Mouse (Mus musculus): ENCODE results near the gene Fam205c.

DNA sequence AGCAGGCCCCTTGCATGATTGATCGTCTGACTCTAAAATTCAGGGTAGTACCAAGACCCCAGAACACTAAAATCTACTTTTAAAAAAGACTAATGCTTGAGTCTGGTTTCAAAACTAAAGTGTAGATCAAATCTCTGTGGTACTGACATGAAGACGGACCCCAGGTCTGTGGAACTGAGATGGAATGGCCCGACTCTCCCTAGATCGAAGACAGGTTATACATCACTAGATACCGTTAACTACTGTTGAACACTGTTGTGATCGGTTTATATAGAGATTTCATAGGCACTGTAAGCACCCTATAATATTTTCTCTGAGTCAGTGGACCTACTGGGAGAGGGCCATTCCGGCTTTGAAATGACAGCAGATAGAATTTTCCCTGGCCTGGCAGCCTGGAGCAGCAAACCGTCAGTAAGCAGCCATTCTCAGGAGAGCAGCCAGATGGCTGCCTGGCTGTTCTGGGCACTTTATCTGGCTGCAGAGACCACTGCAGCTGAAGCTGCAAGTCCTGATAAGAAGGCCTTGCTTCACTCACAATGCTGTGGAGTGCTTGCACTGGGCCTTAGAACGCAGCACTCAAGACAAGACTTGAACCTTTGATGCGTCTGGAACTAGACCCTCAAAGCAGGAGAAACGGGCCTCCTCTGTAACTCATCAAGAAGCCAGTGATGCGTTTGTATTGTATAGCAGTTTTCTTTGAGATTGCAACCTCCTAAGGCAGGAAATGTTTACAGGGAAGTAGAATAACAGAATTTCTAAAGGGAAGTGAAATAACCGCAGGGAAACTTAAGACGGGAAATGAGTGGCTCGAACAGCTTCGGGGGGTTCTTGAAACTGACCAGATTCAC, 6.0 kb upstream of the Fam205c start:
- TF ChIP-seq CTCF (IDR thresholded peaks at IDR 0.05; ENCODE audit: low read depth) = peak; percentile 55
- peak; percentile 98 for TF ChIP-seq EP300 (IDR thresholded peaks at IDR 0.05; ENCODE audit: low read depth)
